Mouse (Mus musculus) limb, embryonic 11.5 days (tissue): ENCODE measurements at regions not wholly inside any gene's neighbourhood (a gene's known extent, or its start where the extent isn't known, plus 50 kb on each side); places are given as distances from the start of the nearest gene placed in this dataset.

Experiments used
- ATAC-seq: fragments of 200-750 bp; cut with Nextera tagmentation; 2 replicates; pipeline ENCODE4 v1.8.0; 2017; ENCODE audit warnings: low read depth; ENCODE audit not compliant: insufficient number of reproducible peaks, low FRiP score, low TSS enrichment
- DNase-seq: peaks from one replicate; pipeline ENCODE4 v3.0.0-alpha.2; 2015; ENCODE audit warnings: low spot score
- H3K27ac ChIP-seq: fragments of 300-500 bp; sonication (generic); replicated peaks from 2 replicates; pipeline ENCODE4 v1.5.1; 2014; ENCODE audit warnings: low read depth, mild to moderate bottlenecking, low read length
- H3K27me3 ChIP-seq: fragments of 300-500 bp; sonication (generic); 2 replicates; pipeline ENCODE4 v1.6.1; 2014; ENCODE audit warnings: mild to moderate bottlenecking, low read length, mixed read lengths; ENCODE audit not compliant: control insufficient read depth, insufficient read depth
- H3K36me3 ChIP-seq: fragments of 300-500 bp; sonication (generic); 2 replicates; pipeline ENCODE4 v1.6.1; 2014; ENCODE audit warnings: mild to moderate bottlenecking, low read length, moderate library complexity, mixed read lengths; ENCODE audit not compliant: control insufficient read depth, insufficient read depth
- H3K4me1 ChIP-seq: fragments of 300-500 bp; sonication (generic); 2 replicates; pipeline ENCODE4 v1.6.1; 2014; ENCODE audit warnings: low read length, mixed read lengths; ENCODE audit not compliant: control insufficient read depth, insufficient read depth
- H3K4me2 ChIP-seq: fragments of 300-500 bp; sonication (generic); 2 replicates; pipeline ENCODE4 v1.6.1; 2014; ENCODE audit warnings: low read depth, mild to moderate bottlenecking, moderate library complexity; ENCODE audit not compliant: severe bottlenecking
- H3K4me3 ChIP-seq: fragments of 300-500 bp; sonication (generic); 2 replicates; pipeline ENCODE4 v1.5.1; 2014; ENCODE audit warnings: low read depth, low read length
- H3K9ac ChIP-seq: fragments of 300-500 bp; sonication (generic); 2 replicates; pipeline ENCODE4 v1.6.1; 2014; ENCODE audit warnings: mild to moderate bottlenecking, low read length
- H3K9me3 ChIP-seq: fragments of 300-500 bp; sonication (generic); 2 replicates; pipeline ENCODE4 v1.6.1; 2016; ENCODE audit warnings: low read length; ENCODE audit not compliant: control insufficient read depth
- WGBS: fragments of 180-500 bp; shearing (Covaris S2); extraction: QIAGEN DNeasy Blood & Tissue Kit; methylation state at CpG from one replicate; pipeline ENCODE4 v1.1.7; 2014; 5-methylcytosine and 5-hydroxymethylcytosine counted together

DNA sequence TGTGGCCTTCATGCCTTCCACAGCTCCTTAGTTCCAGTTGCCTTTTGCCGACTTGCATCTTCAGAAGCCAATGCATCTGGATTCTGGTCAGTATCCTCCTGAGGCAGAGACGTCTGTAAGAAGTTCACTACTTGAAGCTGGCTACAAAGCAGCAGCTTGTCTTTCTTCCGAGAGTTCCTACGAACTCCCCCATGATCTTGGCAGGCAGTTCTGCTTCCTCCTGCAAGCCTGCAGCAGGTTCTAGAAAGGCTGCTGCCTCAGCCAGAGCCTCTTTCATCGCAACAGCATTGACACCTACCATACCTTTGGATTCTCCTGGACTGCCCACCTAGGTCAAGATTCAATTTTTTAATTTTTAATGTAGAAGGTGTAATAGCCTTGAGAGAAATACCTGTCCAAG lies 158.3 kb upstream of the Ercc4 start:
- Histone ChIP-seq H3K4me1 (no peaks in the 10 kb centered on the region), H3K27me3 (no peaks in the 10 kb centered on the region), H3K27ac (no peak overlapping the region), H3K4me2 (no peak overlapping the region), H3K4me3 (no peak overlapping the region), H3K36me3 (no peaks in the 10 kb centered on the region), H3K9ac (no peak overlapping the region), H3K9me3 (no peaks in the 10 kb centered on the region)
- DNase-seq: no peak
- no peak for ATAC-seq
- 92% methylated on average over 5 of the region's 5 CpGs for WGBS

DNA sequence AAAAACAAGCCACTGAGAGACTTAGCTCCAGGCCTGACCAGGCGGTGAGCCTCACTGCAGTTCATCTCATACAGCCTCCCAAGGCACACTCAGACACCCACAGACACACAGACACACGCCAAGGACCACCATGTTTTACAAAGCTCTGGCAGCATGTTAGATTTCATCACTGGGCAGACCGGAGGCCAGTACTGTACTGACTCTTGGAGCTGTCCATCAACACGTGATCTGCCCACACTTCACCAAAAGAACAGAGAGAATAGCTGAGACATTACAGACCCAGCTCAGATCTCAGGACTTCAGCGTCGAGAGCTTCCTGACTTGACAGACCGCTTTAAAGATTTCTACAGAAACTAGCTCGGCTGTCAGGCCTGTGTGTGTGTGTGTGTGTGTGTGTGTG lies 155.5 kb upstream of the Ercc4 start:
- WGBS: 82% methylated on average over 8 of the region's 8 CpGs
- no peak overlapping the region for H3K27ac ChIP-seq
- no peak overlapping the region for H3K4me3 ChIP-seq
- ATAC-seq (no peak), DNase-seq (no peak)
- H3K4me2 ChIP-seq: no peak overlapping the region
- H3K27me3 ChIP-seq: no peaks in the 10 kb centered on the region
- H3K9ac ChIP-seq: no peak overlapping the region
- no peaks in the 10 kb centered on the region for H3K36me3 ChIP-seq
- H3K9me3 ChIP-seq: no peaks in the 10 kb centered on the region
- no peaks in the 10 kb centered on the region for H3K4me1 ChIP-seq

DNA sequence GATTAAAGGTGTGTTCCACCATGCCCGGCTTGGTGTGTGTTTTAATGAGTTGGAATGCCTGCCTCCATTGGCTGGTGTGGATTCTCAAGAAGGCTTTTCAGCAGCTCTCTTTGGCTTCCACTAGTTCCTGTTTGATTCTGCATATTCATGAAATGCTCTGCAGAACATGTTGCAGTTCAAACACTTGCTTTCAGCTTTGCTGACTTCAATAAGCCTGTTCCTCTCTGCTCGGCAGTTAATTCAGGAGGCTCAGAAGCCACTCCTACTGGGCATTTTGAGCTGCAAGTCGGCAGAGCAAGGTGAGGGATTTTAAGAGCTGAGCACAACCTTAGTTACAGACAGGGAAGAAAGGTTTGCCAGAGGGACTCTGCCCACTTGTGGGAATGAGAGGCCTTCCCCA lies 153.1 kb upstream of the Ercc4 start:
- Histone ChIP-seq H3K36me3 (no peaks in the 10 kb centered on the region), H3K27me3 (no peaks in the 10 kb centered on the region), H3K4me3 (no peak overlapping the region), H3K9me3 (no peaks in the 10 kb centered on the region), H3K4me1 (no peaks in the 10 kb centered on the region), H3K27ac (no peak overlapping the region), H3K4me2 (no peak overlapping the region), H3K9ac (no peak overlapping the region)
- DNase-seq (no peak), ATAC-seq (no peak)
- 62% methylated on average over 3 of the region's 3 CpGs for WGBS

DNA sequence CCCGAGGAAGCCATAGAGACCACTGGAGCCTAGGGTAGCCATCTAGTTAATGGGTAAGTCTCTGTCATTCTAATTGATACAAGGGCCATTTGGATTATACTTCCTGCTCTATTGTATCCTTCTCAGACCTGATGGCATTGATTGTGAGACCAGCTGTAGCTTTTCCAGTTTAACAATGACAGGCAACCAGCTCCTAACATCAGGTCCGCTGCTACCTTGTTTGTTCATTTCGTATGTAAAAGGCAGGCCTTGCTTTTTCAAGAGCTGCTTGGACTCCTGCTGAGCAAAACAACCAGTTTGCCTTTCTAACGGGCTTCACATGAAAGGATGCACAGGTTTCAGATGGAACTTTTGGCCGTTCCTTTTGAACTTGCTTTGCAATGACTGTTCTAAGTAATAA lies 148.6 kb upstream of the Ercc4 start:
- Histone ChIP-seq H3K36me3 (no peaks in the 10 kb centered on the region), H3K27ac (no peak overlapping the region), H3K4me1 (no peaks in the 10 kb centered on the region), H3K9me3 (no peaks in the 10 kb centered on the region), H3K4me3 (no peak overlapping the region), H3K9ac (no peak overlapping the region), H3K27me3 (no peaks in the 10 kb centered on the region), H3K4me2 (no peak overlapping the region)
- 66% methylated on average over 5 of the region's 5 CpGs for WGBS
- ATAC-seq: no peak
- DNase-seq: no peak

DNA sequence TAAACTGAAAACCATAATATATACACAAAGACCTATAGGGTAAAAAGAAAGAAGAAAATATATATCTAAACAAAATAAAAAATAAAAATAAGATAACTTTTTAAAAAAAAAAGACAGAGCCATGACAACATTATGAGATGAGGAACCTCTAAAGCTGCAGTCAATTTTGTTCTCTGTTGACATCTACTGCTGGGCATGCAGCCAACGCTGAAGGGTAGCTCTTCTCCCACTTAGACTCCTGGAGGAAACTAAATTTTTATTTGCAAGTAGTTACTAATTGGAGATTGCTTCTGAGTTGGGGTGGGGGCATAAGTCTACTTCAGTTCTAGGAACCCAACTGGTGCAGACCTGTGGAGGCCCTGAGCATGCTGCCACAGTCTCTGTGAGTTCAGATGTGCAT lies 126.8 kb upstream of the Ercc4 start:
- H3K4me3 ChIP-seq: no peak overlapping the region
- H3K9me3 ChIP-seq: no peaks in the 10 kb centered on the region
- ATAC-seq: no peak
- WGBS: 84% methylated on average over 1 of the region's 1 CpGs
- no peak overlapping the region for H3K27ac ChIP-seq
- no peaks in the 10 kb centered on the region for H3K4me1 ChIP-seq
- DNase-seq: no peak
- H3K36me3 ChIP-seq: no peaks in the 10 kb centered on the region
- no peak overlapping the region for H3K9ac ChIP-seq
- H3K4me2 ChIP-seq: no peak overlapping the region
- no peaks in the 10 kb centered on the region for H3K27me3 ChIP-seq

DNA sequence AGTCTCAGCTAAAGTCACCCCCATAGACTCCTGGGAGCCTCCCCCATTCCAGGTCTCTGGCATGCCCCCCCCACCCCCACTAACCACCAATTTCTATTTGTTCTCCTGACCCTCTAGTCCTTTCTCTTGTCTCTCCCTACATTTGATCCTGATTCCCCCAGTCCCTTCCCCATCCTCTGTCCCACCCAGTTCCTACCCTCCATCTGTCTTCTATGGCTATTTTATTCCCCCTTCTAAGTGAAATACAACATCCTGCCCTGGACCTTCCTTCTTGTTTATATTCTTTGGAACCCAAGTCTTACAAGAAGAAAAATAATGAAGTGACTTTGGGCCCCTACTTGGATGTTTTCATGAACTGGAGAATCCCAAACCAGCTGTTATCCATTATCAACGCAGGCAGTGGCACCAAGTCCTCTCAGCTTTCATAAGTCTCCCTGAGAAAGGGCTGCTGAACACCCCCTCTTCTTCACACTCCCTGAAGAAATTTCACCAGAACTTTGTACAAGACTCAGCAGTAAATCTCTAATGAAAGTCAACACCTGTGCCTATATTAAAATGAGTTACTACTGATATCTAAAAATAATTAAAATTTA lies 108.1 kb upstream of the Ercc4 start:
- H3K4me3 ChIP-seq: no peak overlapping the region
- no peaks in the 10 kb centered on the region for H3K9me3 ChIP-seq
- WGBS: 71% methylated on average over 1 of the region's 1 CpGs
- H3K9ac ChIP-seq: no peak overlapping the region
- H3K4me1 ChIP-seq: no peaks in the 10 kb centered on the region
- no peaks in the 10 kb centered on the region for H3K36me3 ChIP-seq
- DNase-seq (no peak), ATAC-seq (no peak)
- H3K27ac ChIP-seq: no peak overlapping the region
- no peak overlapping the region for H3K4me2 ChIP-seq
- no peaks in the 10 kb centered on the region for H3K27me3 ChIP-seq

DNA sequence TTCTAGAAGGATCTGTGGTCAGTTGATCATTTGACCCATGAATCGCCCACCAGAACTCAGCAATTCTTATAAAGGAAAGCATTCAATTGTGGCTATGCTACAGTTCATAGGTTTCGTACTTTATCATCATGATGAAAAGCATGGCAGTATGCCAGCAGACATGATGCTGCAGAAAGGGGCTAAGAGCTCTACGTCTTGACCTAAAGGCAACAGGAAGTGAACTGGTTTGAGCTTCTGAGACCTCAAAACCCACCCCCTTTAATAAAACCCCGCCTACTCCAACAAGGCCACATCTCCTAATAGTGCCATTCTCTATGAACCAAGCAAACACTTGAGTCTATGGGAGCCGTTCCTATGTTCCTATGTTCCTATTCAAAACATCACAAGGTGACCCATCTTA lies 96.6 kb upstream of the Ercc4 start:
- no peak overlapping the region for H3K27ac ChIP-seq
- no peaks in the 10 kb centered on the region for H3K9me3 ChIP-seq
- H3K4me3 ChIP-seq: no peak overlapping the region
- H3K4me2 ChIP-seq: no peak overlapping the region
- ATAC-seq (no peak), DNase-seq (no peak)
- H3K9ac ChIP-seq: no peak overlapping the region
- H3K36me3 ChIP-seq: no peaks in the 10 kb centered on the region
- H3K27me3 ChIP-seq: no peaks in the 10 kb centered on the region
- no peaks in the 10 kb centered on the region for H3K4me1 ChIP-seq
- 94% methylated on average over 5 of the region's 5 CpGs for WGBS

DNA sequence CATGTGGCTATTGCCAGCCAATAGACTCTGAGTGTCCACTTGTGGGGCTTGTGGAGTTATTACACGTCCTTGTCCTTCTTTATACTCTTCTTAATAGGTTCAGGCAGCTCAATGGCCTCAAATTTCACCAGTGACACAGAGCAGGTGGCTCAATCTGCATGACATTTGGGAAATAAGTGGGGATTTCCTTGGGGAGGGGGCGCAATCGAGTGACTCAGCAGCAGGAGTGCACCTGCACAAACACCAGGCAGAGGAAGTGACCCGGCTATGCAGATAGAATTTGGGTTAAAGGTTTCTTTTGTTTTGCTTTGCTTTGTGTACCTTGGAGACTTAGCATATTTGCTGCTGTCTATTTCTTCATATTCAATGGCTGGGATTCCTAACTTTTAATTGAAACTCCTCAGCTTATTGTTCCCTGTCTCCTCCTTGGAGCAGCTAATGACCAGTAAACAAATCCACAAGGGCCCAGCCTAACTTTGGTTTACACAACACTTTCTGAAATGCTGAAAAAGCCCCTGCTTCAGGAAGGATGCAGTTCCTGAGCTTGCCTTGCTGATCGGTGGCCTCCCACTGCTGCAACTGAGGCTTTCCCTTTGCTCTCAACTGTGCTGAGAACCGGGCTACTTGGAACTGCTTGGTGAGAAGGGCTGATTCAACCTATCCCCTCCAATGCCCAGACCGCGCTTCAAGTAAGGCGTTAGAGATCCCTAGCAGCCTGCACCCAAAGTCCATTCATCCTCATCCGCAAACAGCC lies 95.4 kb upstream of the Ercc4 start:
- H3K27me3 ChIP-seq: no peaks in the 10 kb centered on the region
- no peaks in the 10 kb centered on the region for H3K4me1 ChIP-seq
- ATAC-seq: no peak
- no peak overlapping the region for H3K27ac ChIP-seq
- H3K9ac ChIP-seq: no peak overlapping the region
- H3K36me3 ChIP-seq: no peaks in the 10 kb centered on the region
- no peak for DNase-seq
- H3K9me3 ChIP-seq: no peaks in the 10 kb centered on the region
- no peak overlapping the region for H3K4me3 ChIP-seq
- WGBS: 67% methylated on average over 10 of the region's 10 CpGs
- no peak overlapping the region for H3K4me2 ChIP-seq

DNA sequence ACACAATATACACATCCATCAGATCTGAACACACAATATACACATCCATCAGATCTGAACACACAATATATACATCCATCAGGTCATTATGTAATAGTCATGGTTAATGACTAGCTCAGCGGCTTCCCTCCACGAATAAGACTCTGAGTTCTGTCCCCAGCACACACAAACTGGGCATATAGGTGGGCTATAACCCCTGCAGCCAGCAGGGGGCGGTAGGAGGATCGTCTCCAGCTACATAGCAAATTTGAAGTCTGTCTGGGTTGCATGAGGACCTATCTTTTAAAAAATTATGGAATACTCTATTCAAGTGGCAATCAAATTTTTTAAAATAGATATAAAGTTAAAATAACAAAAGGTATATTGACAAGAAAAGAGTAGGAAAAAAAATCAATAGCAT lies 86.6 kb upstream of the Ercc4 start:
- Histone ChIP-seq H3K36me3 (no peaks in the 10 kb centered on the region), H3K4me3 (no peak overlapping the region), H3K27me3 (no peaks in the 10 kb centered on the region), H3K9me3 (no peaks in the 10 kb centered on the region), H3K4me1 (no peaks in the 10 kb centered on the region), H3K4me2 (no peak overlapping the region), H3K9ac (no peak overlapping the region), H3K27ac (no peak overlapping the region)
- 45% methylated on average over 4 of the region's 4 CpGs for WGBS
- ATAC-seq (no peak), DNase-seq (peak; percentile 39)
